Mouse (Mus musculus): ENCODE results near the gene Gemin5. TPM values are rescaled to one million over a fixed set of nuclear protein-coding genes. Genes with fewer than 3 reads are reported as not detected.

Gene Gemin5
- total RNA-seq, 1 experiment = 70.1 TPM

DNA sequence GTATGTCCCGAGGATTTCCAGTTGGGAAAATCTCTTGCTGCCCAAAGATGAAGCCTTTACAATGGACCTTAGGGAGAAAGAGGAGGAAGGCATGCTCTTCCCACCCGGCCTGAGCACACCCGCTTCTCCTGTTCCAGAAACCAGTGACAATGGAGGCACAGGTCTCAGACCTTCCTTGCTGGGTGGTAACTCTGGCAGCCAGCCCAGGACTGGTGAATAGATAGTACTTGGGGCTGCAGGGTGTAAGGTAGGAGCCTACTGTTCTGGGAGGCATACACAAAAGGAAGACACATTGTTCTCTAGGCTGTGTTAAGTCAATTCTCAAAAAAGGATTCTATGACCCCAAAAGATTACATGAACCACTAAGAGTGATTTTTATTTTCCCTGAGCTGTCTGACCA lies 47.7 kb downstream of the Gemin5 start:
- 0 out of 4 replicates have a peak, but pooled peaks cover 0 to 1% of the 10 kb centered on the region in 2 experiments for H3K4me1 ChIP-seq (ENCODE audit: control insufficient read depth in 2 of 2, insufficient read depth in 2 of 2, low read length in 2 of 2, poor library complexity in 1 of 2)
- H3K4me3 ChIP-seq (ENCODE audit: insufficient read depth in 1 of 2, low read depth in 1 of 2, low read length in 2 of 2, poor library complexity in 1 of 2, severe bottlenecking in 1 of 2) = no peak overlapping the region
- peaks cover 55% of the 10 kb centered on the region for H3K36me3 ChIP-seq (ENCODE audit: control insufficient read depth, insufficient read depth, low read length, poor library complexity, severe bottlenecking)
- no peak overlapping the region; the same call in 1 of the 2 replicates for H3K27ac ChIP-seq (ENCODE audit: insufficient read depth, low read depth, low read length, poor library complexity, severe bottlenecking)
- no peaks in the 10 kb centered on the region for H3K9me3 ChIP-seq (ENCODE audit: control insufficient read depth, insufficient read depth, low read depth, low read length)
- no peak for TF ChIP-seq ZNF384 (IDR thresholded peaks at IDR 0.05; ENCODE audit: low read depth, low read length)
- in situ Hi-C loops (cut with MboI; ENCODE audit: low sequenced_read_pairs in 2 of 2, unreplicated experiment in 2 of 2) = no loop called here
- no peak for DNase-seq (ENCODE audit: low read depth, low spot score)
- H3K9ac ChIP-seq (ENCODE audit: insufficient read depth, low read depth, low read length, poor library complexity, severe bottlenecking) = no peak overlapping the region

DNA sequence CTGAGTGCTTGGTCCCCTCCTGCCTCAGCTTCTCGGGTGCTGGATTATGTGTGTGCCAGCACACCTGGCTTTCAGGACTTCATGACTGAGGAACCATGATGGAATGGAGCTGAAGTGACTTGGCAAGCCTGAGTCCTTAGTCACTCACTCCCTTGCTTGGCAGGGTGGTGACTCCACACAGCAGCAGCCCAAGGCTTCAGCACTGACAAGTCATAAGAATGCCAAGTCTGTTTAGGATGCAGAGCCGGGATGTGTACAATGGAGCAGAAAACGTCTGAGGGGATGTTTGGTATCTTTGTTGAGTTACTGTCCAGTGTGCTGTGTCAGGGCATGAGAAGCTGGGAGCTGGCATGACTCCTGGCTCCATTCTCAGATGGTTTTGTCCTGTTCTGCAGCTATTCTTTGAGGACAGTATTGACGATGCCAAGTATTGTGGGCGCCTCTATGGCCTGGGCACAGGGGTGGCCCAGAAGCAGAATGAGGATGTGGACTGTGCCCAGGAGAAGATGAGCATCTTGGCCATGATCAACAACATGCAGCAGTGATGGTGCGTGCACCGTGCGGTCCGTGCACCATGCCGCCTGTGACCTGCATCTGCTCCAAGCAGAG lies 51.2 kb downstream of the Gemin5 start:
- no peak overlapping the region for H3K27ac ChIP-seq (ENCODE audit: insufficient read depth, low read depth, low read length, poor library complexity, severe bottlenecking)
- H3K9ac ChIP-seq (ENCODE audit: insufficient read depth, low read depth, low read length, poor library complexity, severe bottlenecking) = no peak overlapping the region
- 0 out of 4 replicates have a peak, but pooled peaks cover 0 to 1% of the 10 kb centered on the region in 2 experiments for H3K4me1 ChIP-seq (ENCODE audit: control insufficient read depth in 2 of 2, insufficient read depth in 2 of 2, low read length in 2 of 2, poor library complexity in 1 of 2)
- no peak overlapping the region for H3K4me3 ChIP-seq (ENCODE audit: insufficient read depth in 1 of 2, low read depth in 1 of 2, low read length in 2 of 2, poor library complexity in 1 of 2, severe bottlenecking in 1 of 2)
- no peaks in the 10 kb centered on the region for H3K9me3 ChIP-seq (ENCODE audit: control insufficient read depth, insufficient read depth, low read depth, low read length)
- peaks cover 59% of the 10 kb centered on the region for H3K36me3 ChIP-seq (ENCODE audit: control insufficient read depth, insufficient read depth, low read length, poor library complexity, severe bottlenecking)
- in situ Hi-C loops (cut with MboI; ENCODE audit: low sequenced_read_pairs in 2 of 2, unreplicated experiment in 2 of 2) = no loop called here
- no peak for TF ChIP-seq ZC3H11A (IDR thresholded peaks at IDR 0.05; ENCODE audit: borderline replicate concordance, low read depth, low read length)
- no peak for TF ChIP-seq MAFK (IDR thresholded peaks at IDR 0.05; ENCODE audit: insufficient read depth, low read depth, low read length)
- TF ChIP-seq ZNF384 (IDR thresholded peaks at IDR 0.05; ENCODE audit: low read depth, low read length) = no peak
- no peak for TF ChIP-seq CHD2 (IDR thresholded peaks at IDR 0.05; ENCODE audit: low read depth, low read length)
- no peak for TF ChIP-seq HCFC1 (IDR thresholded peaks at IDR 0.05; ENCODE audit: borderline replicate concordance, insufficient read depth, low read length)
- DNase-seq (ENCODE audit: low read depth, low spot score) = no peak

DNA sequence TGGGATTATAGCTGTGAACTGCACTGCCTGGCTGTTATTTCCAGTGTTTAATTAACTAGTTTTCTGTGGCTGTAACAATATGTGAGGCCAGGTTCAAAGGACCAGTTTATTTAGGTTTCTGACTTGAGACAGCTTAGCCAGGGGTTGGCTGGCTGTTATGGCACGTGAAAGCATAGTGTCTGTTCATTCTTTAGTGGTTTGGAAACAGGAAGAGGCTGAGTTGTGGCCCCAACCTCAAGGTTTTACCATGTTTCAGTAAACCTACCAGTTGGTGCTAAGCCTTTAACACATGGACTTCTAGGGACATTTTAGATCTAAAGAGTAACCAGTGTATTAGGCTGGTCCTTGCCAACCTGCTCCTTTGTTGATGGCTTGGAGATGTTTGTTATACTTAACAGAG lies 51.8 kb downstream of the Gemin5 start:
- Histone ChIP-seq H3K4me1 (ENCODE audit: control insufficient read depth in 2 of 2, insufficient read depth in 2 of 2, low read length in 2 of 2, poor library complexity in 1 of 2) (0 out of 4 replicates have a peak, but pooled peaks cover 0 to 1% of the 10 kb centered on the region in 2 experiments), H3K9me3 (ENCODE audit: control insufficient read depth, insufficient read depth, low read depth, low read length) (no peaks in the 10 kb centered on the region), H3K9ac (ENCODE audit: insufficient read depth, low read depth, low read length, poor library complexity, severe bottlenecking) (no peak overlapping the region), H3K27ac (ENCODE audit: insufficient read depth, low read depth, low read length, poor library complexity, severe bottlenecking) (no peak overlapping the region), H3K36me3 (ENCODE audit: control insufficient read depth, insufficient read depth, low read length, poor library complexity, severe bottlenecking) (peaks cover 57% of the 10 kb centered on the region), H3K4me3 (ENCODE audit: insufficient read depth in 1 of 2, low read depth in 1 of 2, low read length in 2 of 2, poor library complexity in 1 of 2, severe bottlenecking in 1 of 2) (no peak overlapping the region)
- TF ChIP-seq CHD2 (IDR thresholded peaks at IDR 0.05; ENCODE audit: low read depth, low read length) (no peak), HCFC1 (IDR thresholded peaks at IDR 0.05; ENCODE audit: borderline replicate concordance, insufficient read depth, low read length) (no peak), ZC3H11A (IDR thresholded peaks at IDR 0.05; ENCODE audit: borderline replicate concordance, low read depth, low read length) (no peak)
- no peak for DNase-seq (ENCODE audit: low read depth, low spot score)
- in situ Hi-C loops (cut with MboI; ENCODE audit: low sequenced_read_pairs in 2 of 2, unreplicated experiment in 2 of 2) = no loop called here

DNA sequence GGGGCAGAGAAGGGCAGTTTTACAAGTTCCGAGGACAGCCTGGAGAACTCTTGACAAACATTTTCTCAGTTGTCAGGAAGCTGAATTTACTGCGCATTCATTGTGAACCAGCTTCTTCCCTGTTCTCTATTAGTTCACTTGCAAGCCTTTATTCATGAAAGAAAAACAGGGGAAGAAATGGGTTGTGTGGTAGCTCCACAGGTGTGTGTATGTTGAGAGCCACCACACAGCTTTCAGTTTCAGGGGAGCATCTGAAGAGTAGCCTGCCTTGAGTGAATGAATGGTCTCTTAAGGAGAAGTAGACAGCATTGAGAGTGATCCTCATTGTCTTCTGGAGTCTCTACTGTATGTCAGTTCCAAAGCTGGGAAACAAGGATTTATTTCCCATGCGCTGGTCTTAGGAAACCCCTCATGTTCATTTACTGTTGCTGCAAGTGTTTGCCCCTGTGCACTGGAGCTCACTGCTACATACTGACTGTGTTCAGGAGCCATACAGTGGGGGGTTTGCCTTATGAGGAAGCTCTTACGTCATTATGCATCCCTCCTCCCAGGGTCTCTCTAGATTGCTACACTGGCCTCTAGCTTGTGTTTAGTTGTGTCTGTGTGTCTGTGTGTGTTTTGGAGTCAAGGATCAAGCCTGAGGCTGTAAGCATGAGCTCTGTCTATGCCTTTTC lies 60.5 kb downstream of the Gemin5 start:
- Histone ChIP-seq H3K4me1 (ENCODE audit: control insufficient read depth in 2 of 2, insufficient read depth in 2 of 2, low read length in 2 of 2, poor library complexity in 1 of 2) (peaks cover 1 to 12% of the 10 kb centered on the region in 2 experiments; a peak in 2 of 4 replicates), H3K9ac (ENCODE audit: insufficient read depth, low read depth, low read length, poor library complexity, severe bottlenecking) (peak overlapping the region; percentile 1; the same call in 1 of the 2 replicates), H3K9me3 (ENCODE audit: control insufficient read depth, insufficient read depth, low read depth, low read length) (no peaks in the 10 kb centered on the region), H3K27ac (ENCODE audit: insufficient read depth, low read depth, low read length, poor library complexity, severe bottlenecking) (no peak overlapping the region), H3K4me3 (ENCODE audit: insufficient read depth in 1 of 2, low read depth in 1 of 2, low read length in 2 of 2, poor library complexity in 1 of 2, severe bottlenecking in 1 of 2) (peak overlapping the region in 1 of 2 experiments; percentile 22; a peak in 1 of 4 replicates), H3K36me3 (ENCODE audit: control insufficient read depth, insufficient read depth, low read length, poor library complexity, severe bottlenecking) (peaks cover 19% of the 10 kb centered on the region)
- no peak for DNase-seq (ENCODE audit: low read depth, low spot score)
- in situ Hi-C loops (cut with MboI; ENCODE audit: low sequenced_read_pairs in 2 of 2, unreplicated experiment in 2 of 2) = no loop called here
- no peak for TF ChIP-seq MAFK (IDR thresholded peaks at IDR 0.05; ENCODE audit: insufficient read depth, low read depth, low read length)
- TF ChIP-seq CHD2 (IDR thresholded peaks at IDR 0.05; ENCODE audit: low read depth, low read length) = no peak
- no peak for TF ChIP-seq ZC3H11A (IDR thresholded peaks at IDR 0.05; ENCODE audit: borderline replicate concordance, low read depth, low read length)
- no peak for TF ChIP-seq ZNF384 (IDR thresholded peaks at IDR 0.05; ENCODE audit: low read depth, low read length)
- no peak for TF ChIP-seq HCFC1 (IDR thresholded peaks at IDR 0.05; ENCODE audit: borderline replicate concordance, insufficient read depth, low read length)
